Mouse (Mus musculus): ENCODE measurements around the gene Olfr1564.
"Not testable (repeated sequence)": the region's sequence is repeated elsewhere in the genome, so short reads cannot be mapped to it uniquely, and the experiment has no call there.

Olfr1564 gene

GRCm38 (mm10) chr17:33221590-33221989 lies at the start of gene Olfr1564:
Gene Olfr1564, minus strand, starts transcription at chr17:33221690.
- no peak for DNase-seq (ENCODE audit: low spot score)

GRCm38 (mm10) chr17:33268907-33269306 lies 47.4 kb upstream of the Olfr1564 start:
- no peak for DNase-seq (ENCODE audit: low spot score)

- no peak for DNase-seq (ENCODE audit: low spot score)
Measured at GRCm38 (mm10) chr17:33264376-33264775, 42.9 kb upstream of the Olfr1564 start, which contains the start of gene Olfr63. Gene Olfr63, plus strand, starts transcription at chr17:33264676.

- not testable (repeated sequence) for DNase-seq (ENCODE audit: low spot score)
Measured at GRCm38 (mm10) chr17:33255319-33255657, 33.8 kb upstream of the Olfr1564 start.

- DNase-seq (ENCODE audit: low spot score), result not testable (repeated sequence)
Measured at GRCm38 (mm10) chr17:33254530-33255318, 33.2 kb upstream of the Olfr1564 start, which contains the start of gene Zfp955a. Gene Zfp955a, minus strand, starts transcription at chr17:33255145.

GRCm38 (mm10) chr17:33236646-33237045 lies 15.2 kb upstream of the Olfr1564 start:
- not testable (repeated sequence) for DNase-seq (ENCODE audit: low spot score)

GRCm38 (mm10) chr17:33191002-33191401 lies 30.5 kb downstream of the Olfr1564 start, which contains the start of gene Olfr239:
Gene Olfr239, plus strand, starts transcription at chr17:33191302.
- not testable (repeated sequence) for DNase-seq (ENCODE audit: low spot score)

- DNase-seq (ENCODE audit: low spot score), result not testable (repeated sequence)
Measured at GRCm38 (mm10) chr17:33168147-33168546, 53.3 kb downstream of the Olfr1564 start, which contains the start of gene Olfr55. Gene Olfr55, plus strand, starts transcription at chr17:33168447.

Measured in retina, embryonic 14.5 days (tissue).